Mouse (Mus musculus) v-Abl transformed pro-B cells (cell line): ENCODE data around the gene Dlx3.

Source experiments
- in situ Hi-C, 2 experiments: fragments of 400-800 bp; cut with MboI; formaldehyde crosslinking; loops; one replicate each; pipeline ENCODE4 v1.15.1; 2025; ENCODE audit not compliant: unreplicated experiment in 2 of 2

Dlx3 gene

DNA sequence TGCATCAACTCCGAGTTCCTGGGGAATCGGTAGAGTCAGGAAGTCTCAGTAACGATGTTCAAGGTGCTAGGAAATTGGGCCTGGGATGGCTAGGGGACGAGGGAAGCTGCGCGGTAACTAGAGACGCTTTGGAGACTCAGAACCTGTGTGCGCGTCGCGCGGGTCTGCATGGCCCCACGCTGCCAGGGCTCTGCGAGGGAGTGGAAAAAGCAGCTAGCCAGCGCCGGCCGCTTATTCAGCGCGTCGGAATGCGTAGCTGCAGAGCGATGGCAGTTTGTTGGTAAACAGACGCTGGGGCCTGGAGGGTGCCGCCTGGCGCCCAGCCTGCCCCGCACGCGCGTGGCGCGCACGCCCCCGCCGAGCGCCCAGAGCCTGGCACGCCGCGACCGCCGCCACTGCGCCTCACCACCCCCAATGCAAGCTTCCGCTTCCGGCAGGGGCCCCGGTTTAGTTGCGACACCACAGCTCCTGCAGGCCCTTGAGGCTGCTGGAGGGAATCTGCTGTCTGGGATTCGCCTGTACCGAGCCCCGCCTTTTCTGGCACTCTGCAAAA is 26.0 kb downstream of the Dlx3 start, which contains the start of gene Dlx4:
TSS of gene Dlx4 (minus strand) at position 413 of the 553 bp plus-strand sequence.
- in situ Hi-C loops, result no loop called here

DNA sequence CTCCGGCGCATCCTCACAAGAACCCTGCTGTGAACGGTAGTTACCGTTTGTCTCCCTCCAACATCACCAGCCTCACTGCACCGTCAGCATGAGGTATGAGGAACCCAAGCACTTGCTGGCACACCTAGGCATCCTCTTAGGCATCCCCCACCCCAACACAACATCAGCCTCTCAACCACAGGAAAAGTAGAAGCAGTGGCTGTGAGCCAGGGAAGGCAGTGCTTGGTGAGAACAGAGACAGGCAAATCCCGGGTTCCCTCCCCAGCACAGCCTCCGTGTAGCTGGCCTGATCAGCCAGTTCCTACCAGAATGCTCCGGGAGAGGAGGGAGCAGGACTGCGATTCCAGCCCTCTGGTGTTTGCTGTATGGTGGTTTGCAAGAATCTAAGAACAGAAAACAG is 28.8 kb downstream of the Dlx3 start:
- in situ Hi-C loops, result no loop called here

DNA sequence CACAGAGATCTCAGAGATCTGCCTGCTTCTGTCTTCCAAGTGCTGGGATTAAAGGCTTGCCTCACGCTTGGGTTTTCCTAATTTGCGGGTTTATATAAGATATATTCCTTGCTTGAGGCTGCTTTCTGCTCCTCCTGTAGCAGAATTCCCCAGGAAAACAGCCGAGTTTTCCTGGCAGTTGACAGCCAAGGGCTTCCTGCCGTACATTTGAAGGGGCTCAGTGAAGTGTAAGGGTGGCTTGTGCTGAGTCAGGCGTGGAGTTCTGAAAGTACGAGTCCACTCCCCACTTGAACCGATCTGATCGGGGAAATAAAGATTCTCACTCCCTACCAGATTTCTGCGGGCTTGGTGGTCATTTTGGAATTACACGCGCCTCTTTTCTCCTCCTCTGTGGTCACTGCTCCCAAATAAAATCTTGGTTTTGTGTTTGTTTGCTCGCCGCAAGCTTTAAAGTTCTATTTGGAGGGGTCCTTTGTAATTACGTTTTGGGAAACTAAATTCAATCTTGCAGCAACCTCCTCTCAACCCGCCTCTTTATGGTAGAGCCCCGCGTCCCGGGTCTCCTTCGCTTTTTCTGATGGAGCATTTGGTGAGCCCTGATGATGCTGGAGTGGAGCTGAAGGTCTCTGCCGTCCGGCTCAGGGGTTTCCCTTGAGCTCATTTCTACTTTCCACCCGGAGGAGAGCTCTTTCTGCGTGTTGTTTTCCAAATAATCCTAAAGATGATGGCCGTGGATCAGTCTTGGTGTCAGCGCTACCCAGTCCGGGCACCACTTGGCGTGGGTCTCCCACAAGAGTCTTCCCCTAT is 29.7 kb downstream of the Dlx3 start:
- in situ Hi-C loops, result no loop called here

DNA sequence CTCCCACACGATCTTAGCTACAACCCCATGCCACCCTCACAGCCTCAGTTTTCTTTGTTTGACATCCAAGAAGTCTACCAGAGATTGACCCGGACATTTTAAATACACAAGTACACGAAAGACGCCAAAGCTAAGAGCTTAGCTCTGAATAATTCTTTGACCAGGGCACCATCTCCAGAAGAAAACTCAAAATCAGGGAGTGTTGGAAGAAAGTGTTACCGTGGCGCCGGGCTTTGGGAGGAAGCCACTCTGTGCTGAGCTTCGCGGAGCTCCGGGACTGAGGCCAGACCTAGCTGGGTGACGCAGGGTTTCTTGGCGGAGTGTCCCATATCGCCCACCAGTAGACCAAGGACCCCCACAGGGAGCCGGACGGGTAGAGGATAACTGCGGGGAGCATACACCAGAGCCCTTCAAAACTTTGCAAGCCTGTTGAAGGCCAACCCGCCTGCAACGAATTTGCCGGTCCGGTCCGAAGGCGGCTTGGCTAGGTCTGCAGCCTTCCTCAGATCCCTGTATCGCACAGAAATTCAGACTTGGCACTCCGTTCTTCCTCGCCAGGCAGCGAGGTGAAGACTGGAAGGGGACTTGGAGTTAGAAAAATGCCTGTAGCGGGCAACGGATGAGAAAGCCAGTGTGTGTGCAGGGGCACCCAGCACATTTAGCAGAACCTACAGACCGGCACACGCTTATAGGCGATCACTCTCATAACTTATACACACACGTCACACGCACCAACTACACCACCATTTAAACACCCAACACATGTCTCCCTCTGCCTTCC is 30.5 kb downstream of the Dlx3 start:
- in situ Hi-C loops, result no loop called here

DNA sequence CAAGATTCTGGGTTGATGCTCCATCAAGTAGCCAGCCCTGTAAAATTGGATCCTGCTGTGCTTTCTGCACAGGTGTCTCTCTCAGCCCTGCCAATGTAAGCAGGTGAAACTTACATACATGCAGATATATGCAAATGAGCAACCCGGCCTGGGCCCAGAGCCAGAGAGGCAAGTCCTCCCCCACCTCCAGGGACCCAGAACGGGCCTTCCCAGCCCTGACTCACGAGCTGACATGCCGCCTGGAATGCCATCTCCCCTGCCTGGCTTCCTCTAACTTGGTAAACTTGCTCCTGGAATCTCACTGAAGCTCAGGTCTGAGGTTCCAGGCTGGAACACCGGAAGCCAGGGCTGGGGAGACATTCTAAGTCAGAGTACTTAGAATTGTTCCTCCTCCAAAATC is 33.2 kb downstream of the Dlx3 start:
- in situ Hi-C loops, result no loop called here

DNA sequence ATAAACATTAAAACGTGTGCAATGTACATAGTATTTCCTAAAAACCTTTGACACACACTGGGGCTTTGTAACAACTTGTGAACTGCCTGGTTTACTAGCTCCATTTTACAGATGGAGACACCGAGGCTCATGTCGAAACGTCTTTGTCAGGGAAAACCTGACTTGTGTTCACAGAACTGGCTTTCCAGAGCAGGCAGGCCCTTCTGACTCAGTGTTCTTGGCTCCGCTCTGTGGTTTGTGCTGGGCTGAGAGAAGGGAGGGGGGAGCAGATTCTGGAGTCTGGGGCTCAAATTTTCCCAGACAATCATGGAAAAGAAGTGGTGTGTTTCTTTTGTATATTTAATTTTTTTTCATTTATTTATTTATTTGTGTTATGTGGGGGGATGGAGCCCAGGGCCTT is 33.8 kb downstream of the Dlx3 start:
- in situ Hi-C loops, result no loop called here

DNA sequence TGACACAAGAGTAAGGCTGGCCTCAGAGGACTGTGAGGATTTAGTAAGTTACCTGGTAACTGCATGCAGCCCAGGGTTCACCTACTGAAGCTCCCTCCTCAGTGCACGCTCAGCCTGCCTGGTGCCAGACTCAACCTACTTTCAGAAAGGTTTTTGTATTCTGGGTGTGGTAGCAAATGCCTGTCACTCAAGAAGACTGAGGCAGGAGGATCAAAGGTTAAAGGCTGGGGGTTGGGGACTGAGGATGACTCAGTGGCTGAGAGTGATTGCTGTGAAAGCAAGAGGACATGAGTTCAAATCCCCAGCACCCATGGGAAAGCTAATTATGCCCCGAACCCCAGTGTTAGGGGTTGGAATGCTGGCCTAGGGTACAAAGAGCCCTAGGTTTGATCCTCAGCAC is 35.6 kb downstream of the Dlx3 start:
- in situ Hi-C loops, result no loop called here

DNA sequence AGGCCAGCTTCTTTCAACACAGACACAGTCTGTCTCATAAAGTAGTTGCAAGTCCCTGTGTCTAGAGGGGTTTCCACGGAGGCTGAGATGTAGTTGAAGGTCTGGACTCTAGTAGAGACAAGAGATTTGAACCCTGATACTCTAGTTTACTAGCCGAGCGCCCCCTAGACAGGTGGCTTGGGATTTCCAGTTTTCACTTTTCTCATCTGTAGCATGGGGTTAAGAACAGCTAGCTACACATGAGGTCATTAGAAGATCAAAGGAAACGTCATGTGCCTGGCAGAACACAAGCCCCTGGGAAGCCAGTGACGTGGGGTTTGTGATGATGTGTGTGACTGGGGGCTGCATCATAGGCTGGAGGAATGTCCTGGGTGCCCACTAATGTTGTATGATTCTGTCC is 37.4 kb downstream of the Dlx3 start:
- in situ Hi-C loops, result no loop called here

DNA sequence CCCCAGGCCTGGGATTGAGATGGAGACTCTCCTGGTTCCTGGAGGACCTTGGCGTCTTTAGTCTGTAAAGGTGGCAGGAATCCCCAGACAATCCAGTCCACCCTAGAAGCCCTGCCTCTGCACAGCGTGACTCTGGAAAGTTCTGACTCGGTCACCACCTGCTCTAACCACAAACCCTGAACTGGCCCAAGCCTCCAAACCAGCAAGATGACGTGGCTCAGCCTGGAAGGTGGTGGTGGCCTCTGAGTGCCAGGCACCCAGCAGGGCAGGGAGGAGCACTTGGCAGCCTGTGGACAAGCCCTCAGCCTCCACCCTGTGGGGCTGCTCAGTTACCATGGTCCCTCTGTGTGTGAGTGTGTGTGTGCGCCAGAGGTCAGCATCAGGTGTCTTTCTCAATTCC is 38.0 kb downstream of the Dlx3 start:
- in situ Hi-C loops, result no loop called here

DNA sequence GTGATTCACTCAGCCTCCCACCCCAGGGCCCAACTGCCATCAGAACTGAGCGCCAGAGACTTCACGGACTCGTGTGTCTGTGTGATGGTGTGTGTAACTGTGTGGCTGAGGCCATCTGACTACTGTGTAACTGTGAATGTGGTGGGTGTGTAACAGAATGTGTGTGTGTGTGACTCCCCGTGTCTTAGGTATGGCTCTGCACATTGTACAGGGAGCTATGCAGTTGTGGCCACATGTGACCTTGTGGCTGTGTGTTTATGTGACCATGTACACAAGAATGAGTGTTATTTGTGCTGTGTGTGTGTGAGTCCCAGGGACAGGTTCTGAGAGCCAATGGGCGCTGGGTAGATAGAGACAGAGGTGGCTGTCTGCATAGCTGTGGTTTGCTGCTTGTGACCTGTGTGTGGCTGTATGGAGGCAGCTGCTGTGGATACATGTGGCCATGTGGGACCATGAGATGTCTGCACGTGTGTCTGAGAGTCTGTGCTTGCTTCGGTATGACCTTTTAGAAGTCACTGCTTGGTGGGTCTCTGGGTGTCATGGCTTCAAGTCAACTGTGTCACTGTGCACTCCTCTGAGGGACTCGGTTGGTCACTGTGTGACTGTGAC is 39.9 kb downstream of the Dlx3 start:
- in situ Hi-C loops, result no loop called here

DNA sequence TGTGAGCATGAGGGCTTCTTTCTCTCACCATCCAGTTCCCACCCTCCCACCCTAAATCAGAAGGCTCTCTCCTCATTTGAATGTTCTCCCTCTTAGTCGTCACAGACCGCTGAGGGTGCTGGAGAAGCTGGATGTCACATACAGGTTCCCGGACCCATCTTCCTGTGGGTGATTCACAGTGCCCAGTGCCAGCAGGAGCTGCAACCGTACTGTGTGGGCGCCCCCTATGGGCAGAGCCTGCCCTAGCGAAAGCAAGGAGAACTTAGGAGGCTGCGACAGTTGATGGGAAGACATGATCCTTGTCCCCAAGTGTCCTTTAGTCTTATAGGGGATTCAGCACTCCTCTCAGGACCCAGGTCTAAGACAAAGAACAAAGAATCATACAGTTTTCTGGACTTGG is 40.8 kb downstream of the Dlx3 start:
- in situ Hi-C loops, result no loop called here

DNA sequence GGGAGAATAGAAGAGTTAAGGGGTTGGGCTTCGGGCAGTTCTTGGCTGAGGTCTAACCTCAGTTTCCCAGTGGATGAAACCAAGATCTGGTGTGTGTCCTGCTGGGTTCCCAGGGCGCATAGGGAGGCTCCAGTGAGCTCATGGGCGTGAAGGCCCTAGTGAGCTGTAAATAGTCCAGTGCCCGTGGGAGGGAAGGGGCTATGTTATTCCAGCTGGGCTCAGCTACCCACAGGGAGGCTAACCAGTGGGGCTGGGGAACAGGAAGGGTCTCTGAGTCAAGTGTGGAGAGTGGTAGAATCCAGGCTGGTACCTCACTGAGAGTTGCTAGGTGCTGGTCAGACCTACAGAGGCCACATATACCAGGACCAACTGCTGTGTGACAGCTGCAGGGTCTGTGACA is 41.8 kb downstream of the Dlx3 start:
- in situ Hi-C loops, result no loop called here

DNA sequence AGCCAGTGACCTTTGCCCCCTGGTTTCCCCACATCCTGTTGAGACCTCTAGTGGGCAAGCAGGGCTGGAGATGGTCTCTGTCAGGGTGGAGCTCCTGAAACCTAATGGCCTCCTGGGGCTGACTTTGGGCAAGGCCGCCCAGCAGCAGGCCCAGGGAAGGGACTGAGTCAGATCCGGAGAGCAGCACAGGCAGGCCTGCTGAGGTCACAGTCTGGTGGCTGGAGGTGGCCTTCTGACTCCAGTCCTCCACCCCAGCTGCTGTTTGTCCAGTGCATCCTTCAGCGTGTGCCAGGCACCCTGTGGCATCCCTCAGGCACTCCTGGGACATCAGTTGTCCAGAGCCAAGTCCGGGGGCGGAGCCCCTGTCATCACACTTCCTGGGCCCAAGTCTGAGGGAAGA is 45.9 kb downstream of the Dlx3 start:
- in situ Hi-C loops, result no loop called here
